Mouse (Mus musculus): ENCODE measurements around the gene Speer4c.
"Not testable (repeated sequence)": the region's sequence is repeated elsewhere in the genome, so short reads cannot be mapped to it uniquely, and the experiment has no call there.

Gene Speer4c

DNA sequence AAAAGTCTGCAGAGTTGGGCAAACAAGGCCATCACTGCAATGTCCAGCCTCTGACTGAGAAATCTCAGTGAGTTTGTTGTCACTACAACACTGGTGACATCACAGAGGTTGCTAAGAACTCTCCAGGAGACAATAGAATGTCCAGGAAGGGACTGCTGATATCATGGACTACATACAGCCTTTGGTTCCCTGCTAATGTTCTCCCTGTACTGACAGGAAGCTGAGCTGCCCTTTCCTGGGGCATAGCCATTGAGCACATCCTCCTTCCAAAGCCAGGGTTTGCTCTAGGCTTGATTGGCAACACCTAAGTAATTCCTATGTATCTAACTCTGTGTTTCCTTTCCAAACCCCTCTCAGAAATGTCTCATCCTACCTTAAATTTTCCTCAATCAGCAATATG lies at the start of gene Speer4c:
TSS of gene Speer4c (minus strand) at position 101 of the 400 bp plus-strand sequence.
- DNase-seq: not testable (repeated sequence)

- DNase-seq: no peak
Observed at GRCm38 (mm10) chr5:15747478-15748255, 33.6 kb upstream of the Speer4c start.

GRCm38 (mm10) chr5:15734097-15734867 lies 20.2 kb upstream of the Speer4c start:
- no peak for DNase-seq

DNA sequence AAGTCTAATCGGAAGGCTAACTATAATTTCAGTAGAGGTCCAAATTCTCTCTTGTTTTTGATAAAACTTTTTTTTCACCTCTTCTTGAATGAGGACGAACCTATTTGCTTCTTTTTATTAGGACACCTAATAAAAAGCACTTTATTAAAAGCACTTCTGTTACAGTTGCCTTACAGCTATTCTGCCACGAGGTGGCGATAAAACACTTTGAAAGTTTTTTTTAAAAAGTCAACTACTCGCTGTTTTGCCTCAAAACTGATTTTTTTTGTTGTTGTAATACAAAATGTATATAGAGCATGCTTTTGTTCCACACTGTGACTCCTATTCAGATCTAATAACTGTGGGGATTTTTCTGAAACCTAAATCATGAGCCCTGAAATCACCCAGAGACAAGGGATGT lies 11.2 kb downstream of the Speer4c start:
- DNase-seq: not testable (repeated sequence)

- DNase-seq: not testable (repeated sequence)
Observed at GRCm38 (mm10) chr5:15697719-15698118, 16.4 kb downstream of the Speer4c start.

DNA sequence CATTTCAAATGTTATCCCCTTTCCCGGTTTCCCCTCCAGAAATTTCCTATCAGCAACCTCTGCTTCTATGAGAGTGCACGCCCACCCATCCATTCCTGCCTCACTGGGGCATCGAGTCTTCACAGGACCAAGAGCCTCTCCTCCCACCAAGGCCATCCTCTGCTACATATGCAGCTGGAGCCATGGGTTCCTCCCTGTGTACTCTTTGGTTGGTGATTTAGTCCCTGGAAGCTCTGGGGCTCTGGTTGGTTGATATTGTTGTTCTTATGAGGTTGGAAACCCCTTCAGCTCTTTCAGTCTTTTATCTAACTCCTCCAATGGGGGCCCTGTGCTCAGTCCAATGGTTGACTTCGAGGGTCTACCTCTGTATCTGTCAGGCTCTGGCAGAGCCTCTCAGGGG lies 22.2 kb downstream of the Speer4c start:
- DNase-seq: not testable (repeated sequence)

- DNase-seq: not testable (repeated sequence)
Observed at GRCm38 (mm10) chr5:15690822-15691221, 23.2 kb downstream of the Speer4c start.

DNA sequence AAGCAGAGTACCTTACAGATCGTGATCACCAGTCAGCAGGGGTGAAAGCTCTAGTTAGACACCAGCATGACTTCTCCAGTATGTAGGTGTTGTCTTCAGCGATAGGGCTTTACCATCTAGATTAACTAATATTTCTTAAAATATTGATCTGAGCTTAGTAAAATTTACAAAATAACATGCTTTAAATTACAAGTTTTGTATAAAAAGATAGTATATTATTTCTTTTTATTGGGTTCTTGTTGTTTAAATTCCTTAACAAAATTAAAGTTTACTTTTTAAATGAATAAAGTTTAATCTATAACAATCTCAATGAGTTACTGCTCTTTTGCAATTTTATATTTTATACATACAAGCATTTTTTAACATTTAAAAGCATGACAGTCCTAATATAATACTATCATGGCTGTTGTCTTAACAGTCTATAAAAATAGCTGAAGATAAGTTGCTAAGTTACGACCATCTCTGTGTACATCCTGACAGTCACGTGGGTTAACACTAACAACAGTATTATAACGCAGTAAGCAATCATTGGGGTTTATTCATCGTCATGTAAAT lies 24.3 kb downstream of the Speer4c start:
- not testable (repeated sequence) for DNase-seq

GRCm38 (mm10) chr5:15688874-15689658 lies 25.0 kb downstream of the Speer4c start:
- DNase-seq: not testable (repeated sequence)

- DNase-seq: not testable (repeated sequence)
Observed at GRCm38 (mm10) chr5:15681301-15682035, 32.6 kb downstream of the Speer4c start.

- not testable (repeated sequence) for DNase-seq
Observed at GRCm38 (mm10) chr5:15679980-15680949, 33.8 kb downstream of the Speer4c start.

- not testable (repeated sequence) for DNase-seq
Observed at GRCm38 (mm10) chr5:15678907-15679306, 35.2 kb downstream of the Speer4c start.

DNA sequence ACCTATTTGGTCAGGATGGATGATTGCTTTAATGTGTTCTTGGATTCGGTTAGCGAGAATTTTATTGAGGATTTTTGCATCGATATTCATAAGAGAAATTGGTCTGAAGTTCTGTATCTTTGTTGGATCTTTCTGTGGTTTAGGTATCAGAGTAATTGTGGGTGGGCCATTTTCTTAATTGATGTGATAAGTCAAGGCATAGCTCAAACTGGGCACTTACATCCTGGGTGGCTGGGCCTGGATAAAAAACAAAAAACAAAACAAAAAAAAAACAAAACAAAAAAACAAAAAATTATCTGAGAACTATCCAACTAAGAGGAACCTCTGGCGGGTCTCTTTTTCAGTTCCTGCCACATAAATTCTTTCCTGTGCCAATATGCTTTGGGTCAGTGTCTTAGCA lies 36.3 kb downstream of the Speer4c start:
- not testable (repeated sequence) for DNase-seq

GRCm38 (mm10) chr5:15674429-15675244 lies 39.4 kb downstream of the Speer4c start:
- not testable (repeated sequence) for DNase-seq

- DNase-seq: not testable (repeated sequence)
Observed at GRCm38 (mm10) chr5:15673989-15674388, 40.1 kb downstream of the Speer4c start.

- DNase-seq: not testable (repeated sequence)
Observed at GRCm38 (mm10) chr5:15670789-15671188, 43.3 kb downstream of the Speer4c start.

GRCm38 (mm10) chr5:15663847-15664246 lies 50.2 kb downstream of the Speer4c start:
- not testable (repeated sequence) for DNase-seq
